Mouse (Mus musculus) left cerebral cortex, postnatal 10 days (tissue): ENCODE data around the gene Secisbp2. TPM values are rescaled to one million over a fixed set of nuclear protein-coding genes. Genes with fewer than 3 reads are reported as not detected.

Experiments
- DNase-seq, 2 experiments: peaks; one replicate each; pipeline ENCODE4 v3.0.0; 2021 to 2022; ENCODE audit warnings: low spot score in 2 of 2, mixed read lengths in 1 of 2; ENCODE audit errors: extremely low spot score in 1 of 2
- intact Hi-C: fragments of 180-260 bp; cut with DNase I; formaldehyde crosslinking; loops from one replicate; pipeline ENCODE4 v1.15.1; 2025
- total RNA-seq, 2 experiments: library from RNA; stranded (reverse); gene quantifications; 2 replicates each; pipeline ENCODE4 v1.2.3; 2021

Gene Secisbp2
- total RNA-seq, 2 experiments from 2014 or later: 16.4 TPM

- intact Hi-C loops: no loop called here
- DNase-seq: no peak
Observed at GRCm38 (mm10) chr13:51719256-51719655, 67.8 kb downstream of the Secisbp2 start.

GRCm38 (mm10) chr13:51720556-51720955 is 69.1 kb downstream of the Secisbp2 start:
- no peak for DNase-seq
- intact Hi-C loops: no loop called here

DNA sequence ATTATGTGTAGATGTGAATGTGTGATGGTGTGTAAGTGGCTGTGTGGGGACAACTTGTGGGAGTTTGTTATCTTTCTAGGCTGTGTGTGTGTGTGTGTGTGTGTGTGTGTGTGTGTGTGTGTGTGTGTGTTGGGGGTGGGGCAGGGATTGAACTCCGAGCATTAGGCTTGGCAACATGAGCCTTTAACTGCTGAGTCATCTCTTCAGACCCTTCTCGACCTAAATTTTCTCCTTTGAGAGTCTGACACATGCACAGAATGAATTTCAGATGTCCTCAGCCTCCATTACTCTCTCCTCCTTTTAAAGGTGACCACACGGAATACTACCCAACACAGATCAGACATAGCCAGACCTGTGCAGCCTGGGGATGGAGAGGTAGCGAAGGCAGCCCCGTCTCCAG is 71.6 kb downstream of the Secisbp2 start:
- intact Hi-C loops: no loop called here
- no peak for DNase-seq

- intact Hi-C loops: no loop called here
- no peak for DNase-seq
Observed at GRCm38 (mm10) chr13:51724566-51724965, 73.1 kb downstream of the Secisbp2 start.

GRCm38 (mm10) chr13:51725446-51725845 is 73.9 kb downstream of the Secisbp2 start:
- intact Hi-C loops: no loop called here

GRCm38 (mm10) chr13:51725926-51726574 is 74.6 kb downstream of the Secisbp2 start:
- intact Hi-C loops: no loop called here
- no peak for DNase-seq

More at GRCm38 (mm10) chr13:51725446-51725845, 73.9 kb downstream of the Secisbp2 start:
- DNase-seq: no peak

DNA sequence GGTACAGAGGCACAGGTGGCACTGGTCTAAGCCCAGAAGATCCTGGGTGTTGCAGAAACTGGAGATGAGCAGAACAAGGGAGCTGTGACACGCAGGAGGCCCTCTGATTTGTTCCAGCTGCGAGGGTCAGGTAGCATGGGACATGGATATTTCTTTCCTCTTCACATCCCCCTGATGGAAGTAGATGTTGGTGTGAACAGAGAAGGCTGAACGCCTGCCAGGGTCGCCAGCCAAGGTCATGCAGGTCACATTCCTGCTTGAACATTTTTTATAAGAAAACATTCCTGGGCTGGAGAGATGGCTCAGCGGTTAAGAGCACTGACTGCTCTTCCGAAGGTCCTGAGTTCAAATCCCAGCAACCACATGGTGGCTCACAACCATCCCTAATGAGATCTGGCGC is 75.9 kb downstream of the Secisbp2 start:
- intact Hi-C loops: no loop called here
- DNase-seq: peak in 1 of 2 experiments; percentile 59

DNA sequence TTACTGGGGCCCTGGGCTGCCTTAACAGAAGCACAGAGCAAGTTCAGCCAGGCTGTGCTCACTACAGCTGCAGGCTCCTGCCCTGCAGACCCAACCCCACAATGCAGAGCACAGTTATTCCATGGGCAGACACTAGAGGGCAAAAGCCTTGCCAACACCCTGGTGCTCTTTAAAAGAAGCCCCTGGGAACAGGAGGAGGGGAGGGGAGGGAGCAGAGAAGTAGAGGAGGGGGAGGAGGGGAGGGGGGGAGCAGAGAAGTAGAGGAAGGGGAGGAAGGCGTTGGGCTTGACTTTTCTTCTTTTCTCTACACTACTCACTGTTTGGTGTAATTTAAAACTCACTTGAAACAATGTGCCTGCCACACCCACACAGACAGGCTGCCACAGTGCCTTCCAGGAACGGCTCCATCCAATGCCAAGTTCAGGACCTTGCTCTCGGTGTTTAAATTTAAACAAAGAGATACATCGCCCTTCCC is 78.4 kb downstream of the Secisbp2 start:
- DNase-seq: no peak
- intact Hi-C loops: no loop called here

GRCm38 (mm10) chr13:51731474-51731873 is 80.0 kb downstream of the Secisbp2 start:
- DNase-seq: no peak
- intact Hi-C loops: no loop called here

- no peak for DNase-seq
- intact Hi-C loops: no loop called here
Observed at GRCm38 (mm10) chr13:51732097-51732664, 80.7 kb downstream of the Secisbp2 start.

Other genes with a start within 250 kb of the Secisbp2 start
- gene S1pr3, start 243.1 kb upstream of the Secisbp2 start, total RNA-seq: 1 to 10 TPM; 7.3 to 7.9 TPM
- gene Shc3, start 82.3 kb upstream of the Secisbp2 start, total RNA-seq: 100 to 1,000 TPM; 189 to 212 TPM
- 1 to 10 TPM; 4.6 to 6.3 TPM for gene Cks2, start 6.5 kb upstream of the Secisbp2 start, total RNA-seq
- gene Sema4d, start 142.1 kb downstream of the Secisbp2 start, total RNA-seq: 10 to 100 TPM; 66.1 to 77.0 TPM
- 10 to 100 TPM; 12.1 to 15.7 TPM for gene Gadd45g, start 195.0 kb downstream of the Secisbp2 start, total RNA-seq